Comparison of ENCODE assay signal across 12 mouse cellular contexts in genomic region chr1:92372222-92372990, GRCm38 (mm10).
DNase-seq lines count a peak whose midpoint lies in the region; ATAC-seq lines count a peak whose summit lies in the region.
"Had no signal": no experiment of that assay in that cellular context is flagged by ENCODE, and none has a peak within 500 bp of the region (broad histone marks: within the 10 kb centered on the region; RNA-seq: fewer than 3 reads in every experiment).

No protein-coding gene starts in this region.

- H3K9ac ChIP-seq in hindbrain, embryonic 12.5 days, result no peak overlapping the region
- H3K9ac ChIP-seq in midbrain, embryonic 14.5 days (replicated peaks; ENCODE audit: low read length), result no peak overlapping the region
- no peak overlapping the region for H3K9ac ChIP-seq in liver, embryonic 12.5 days
- H3K9ac ChIP-seq: heart, embryonic 15.5 days; liver, embryonic 13.5 days had no signal

- peaks cover 17% of the 10 kb centered on the region for H3K4me1 ChIP-seq in hindbrain, embryonic 12.5 days
- H3K4me1 ChIP-seq in midbrain, embryonic 14.5 days (ENCODE audit: control insufficient read depth, insufficient read depth, low read length), result peaks cover 18% of the 10 kb centered on the region
- H3K4me1 ChIP-seq in liver, embryonic 12.5 days, result no peaks in the 10 kb centered on the region
- H3K4me1 ChIP-seq: liver, embryonic 13.5 days had no signal

- H3K36me3 ChIP-seq in hindbrain, embryonic 12.5 days, result no peaks in the 10 kb centered on the region
- no peaks in the 10 kb centered on the region for H3K36me3 ChIP-seq in midbrain, embryonic 14.5 days (ENCODE audit: control insufficient read depth, insufficient read depth, low read length)
- no peaks in the 10 kb centered on the region for H3K36me3 ChIP-seq in liver, embryonic 12.5 days
- H3K36me3 ChIP-seq: heart, embryonic 15.5 days; liver, embryonic 13.5 days had no signal

- DNase-seq in heart, adult 11 months, result peak; percentile 83
- DNase-seq in heart, postnatal 36 days, result no peak
- no peak for DNase-seq in midbrain, embryonic 14.5 days
- no peak for DNase-seq in spleen, postnatal 10 days (ENCODE audit: low spot score in 2 of 2)
- no peak for DNase-seq in thymus, postnatal 0 days (ENCODE audit: low spot score)
- DNase-seq: cerebellum, adult 11-12 months; liver, embryonic 13.5 days; spleen, adult 18-20 months had no signal

- WGBS in hindbrain, embryonic 12.5 days, result 78% methylated on average over 5 of the region's 5 CpGs
- 81% methylated on average over 5 of the region's 5 CpGs for WGBS in midbrain, embryonic 14.5 days
- WGBS in liver, embryonic 12.5 days (ENCODE audit: insufficient replicate concordance), result 48% methylated on average over 5 of the region's 5 CpGs

- H3K27me3 ChIP-seq in hindbrain, embryonic 12.5 days, result no peaks in the 10 kb centered on the region
- no peaks in the 10 kb centered on the region for H3K27me3 ChIP-seq in midbrain, embryonic 14.5 days (ENCODE audit: control insufficient read depth, insufficient read depth, low read length)
- H3K27me3 ChIP-seq in liver, embryonic 12.5 days (replicated peaks), result no peaks in the 10 kb centered on the region
- H3K27me3 ChIP-seq: heart, embryonic 15.5 days; liver, embryonic 13.5 days had no signal

- H3K4me2 ChIP-seq in hindbrain, embryonic 12.5 days (replicated peaks), result no peak overlapping the region
- H3K4me2 ChIP-seq in midbrain, embryonic 14.5 days (ENCODE audit: low read length), result 0 out of 2 replicates have a peak overlapping the region, but pooled peaks have one; percentile 29
- H3K4me2 ChIP-seq in liver, embryonic 12.5 days, result no peak overlapping the region
- H3K4me2 ChIP-seq: heart, embryonic 15.5 days; liver, embryonic 13.5 days had no signal

- H3K27ac ChIP-seq in hindbrain, embryonic 12.5 days, result peak overlapping the region; percentile 35; the same call in 1 of the 2 replicates
- peak overlapping the region; percentile 75 for H3K27ac ChIP-seq in midbrain, embryonic 14.5 days (replicated peaks; ENCODE audit: low read depth, low read length)
- no peak overlapping the region for H3K27ac ChIP-seq in liver, embryonic 12.5 days
- H3K27ac ChIP-seq: heart, embryonic 15.5 days; liver, embryonic 13.5 days had no signal

- ATAC-seq in common myeloid progenitor, adult 5-6 weeks (replicated peaks; ENCODE audit: low read depth, poor library complexity, severe bottlenecking), result peak; percentile 91
- ATAC-seq in hindbrain, embryonic 12.5 days (ENCODE audit: low FRiP score), result 0 out of 2 replicates have a peak, but pooled peaks have one; percentile 29
- no peak for ATAC-seq in midbrain, embryonic 14.5 days (ENCODE audit: low FRiP score, low TSS enrichment)
- ATAC-seq in liver, embryonic 12.5 days, result no peak

- H3K4me3 ChIP-seq in hindbrain, embryonic 12.5 days, result no peak overlapping the region
- H3K4me3 ChIP-seq in midbrain, embryonic 14.5 days (replicated peaks; ENCODE audit: low read depth, low read length), result no peak overlapping the region
- no peak overlapping the region for H3K4me3 ChIP-seq in liver, embryonic 12.5 days
- H3K4me3 ChIP-seq: heart, embryonic 15.5 days; liver, embryonic 13.5 days had no signal

- intact Hi-C loops in heart, postnatal 36 days (cut with DNase I), result no loop called here

- no peaks in the 10 kb centered on the region for H3K9me3 ChIP-seq in hindbrain, embryonic 12.5 days (replicated peaks)
- H3K9me3 ChIP-seq in midbrain, embryonic 14.5 days (ENCODE audit: control insufficient read depth, low read length), result no peaks in the 10 kb centered on the region
- no peaks in the 10 kb centered on the region for H3K9me3 ChIP-seq in liver, embryonic 12.5 days (replicated peaks)
- H3K9me3 ChIP-seq: heart, embryonic 15.5 days; liver, embryonic 13.5 days had no signal

Comparison
In these comparisons a context has a peak if more than half of its experiments do, and no peak if none do; other contexts are left out.
1. ATAC-seq: peak in common myeloid progenitor, adult 5-6 weeks (single experiment) and hindbrain, embryonic 12.5 days (single experiment); none in midbrain, embryonic 14.5 days (single experiment) and liver, embryonic 12.5 days (single experiment).